Mouse (Mus musculus): Measurements from ENCODE around the gene Pafah1b3.

DNA sequence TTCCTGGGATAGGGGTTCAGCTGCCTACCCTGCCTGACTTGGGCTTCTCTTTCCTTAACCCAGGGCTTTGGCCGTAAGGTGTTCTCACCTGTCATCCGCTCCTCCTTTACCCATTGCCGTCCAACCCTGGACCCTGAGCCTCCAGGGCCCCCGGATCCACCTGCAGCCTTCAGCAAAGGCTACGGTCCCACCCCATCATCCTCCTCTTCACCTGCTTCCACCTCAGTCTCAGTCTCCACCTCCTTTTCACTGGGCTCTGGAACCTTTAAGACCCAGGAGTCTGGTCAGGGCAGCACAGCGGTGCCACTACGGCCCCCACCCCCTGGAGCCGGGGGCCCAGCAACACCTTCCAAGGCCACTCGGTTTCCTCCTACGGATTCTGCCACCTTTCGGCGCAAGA lies 9.8 kb downstream of the Pafah1b3 start:
- no peak for TF ChIP-seq CTCF (conservative IDR thresholded peaks at IDR 0.05; ENCODE audit: low read length)
- TF ChIP-seq POU5F1 (IDR thresholded peaks at IDR 0.05; ENCODE audit: borderline replicate concordance, low read length), result no peak
- no peak for TF ChIP-seq NANOG (IDR thresholded peaks at IDR 0.05; ENCODE audit: borderline replicate concordance, low read length)
